Comparison of ENCODE assay signal across 24 mouse cellular contexts in genomic region chr11:53997661-53998060, GRCm38 (mm10). TPM values are rescaled to one million over a fixed set of nuclear protein-coding genes. Genes with fewer than 3 reads are reported as not detected.
DNase-seq lines count a peak whose midpoint lies in the region; ATAC-seq lines count a peak whose summit lies in the region.
"Had no signal": no experiment of that assay in that cellular context is flagged by ENCODE, and none has a peak within 500 bp of the region (broad histone marks: within the 10 kb centered on the region; RNA-seq: fewer than 3 reads in every experiment).

No protein-coding gene starts in this region.

- ATAC-seq in heart, embryonic 12.5 days (ENCODE audit: insufficient number of reproducible peaks, low FRiP score): no peak
- ATAC-seq: forebrain, embryonic 14.5 days; forebrain, postnatal 0 days; hindbrain, postnatal 0 days; inflammation-experienced regulatory T-cells, adult 6 months; Patski had no signal

- peak; percentile 37 for DNase-seq in adrenal gland, adult 2 months
- no peak for DNase-seq in adrenal gland, postnatal 10 days
- peak; percentile 82 for DNase-seq in heart, adult 11 months
- peak; percentile 78 for DNase-seq in testis, postnatal 14 days (ENCODE audit: low spot score)
- DNase-seq in testis, postnatal 10 days (ENCODE audit: low spot score): no peak
- no peak for DNase-seq in hindbrain, embryonic 10.5 days (ENCODE audit: low spot score)
- DNase-seq: B cell, adult 2 months; cerebellum, adult 18-20 months; cerebellum, adult 9-10 months; cerebellum, postnatal 14 days; forebrain, postnatal 0 days; gastrocnemius, adult 2 months; gastrocnemius, postnatal 14 days; heart, adult 18-20 months; kidney, adult 11 months; kidney, adult 8-10 months had no signal

- no peak overlapping the region for H3K27ac ChIP-seq in heart, embryonic 12.5 days (ENCODE audit: poor library complexity, severe bottlenecking)
- H3K27ac ChIP-seq in hindbrain, embryonic 10.5 days: no peak overlapping the region
- H3K27ac ChIP-seq: gastrocnemius, adult 2 months; hindbrain, embryonic 14.5 days; hindbrain, postnatal 0 days had no signal

- 56% methylated on average over 2 of the region's 2 CpGs for WGBS in heart, embryonic 12.5 days
- WGBS in hindbrain, embryonic 10.5 days: 86% methylated on average over 2 of the region's 2 CpGs

- no peak overlapping the region for H3K9ac ChIP-seq in heart, embryonic 12.5 days
- H3K9ac ChIP-seq: forebrain, postnatal 0 days; hindbrain, embryonic 14.5 days had no signal

- no peak overlapping the region for H3K4me3 ChIP-seq in heart, embryonic 12.5 days
- no peak overlapping the region for H3K4me3 ChIP-seq in hindbrain, embryonic 10.5 days
- H3K4me3 ChIP-seq: gastrocnemius, adult 2 months had no signal

- no peaks in the 10 kb centered on the region for H3K9me3 ChIP-seq in heart, embryonic 12.5 days (replicated peaks)
- H3K9me3 ChIP-seq in hindbrain, embryonic 10.5 days: no peaks in the 10 kb centered on the region
- H3K9me3 ChIP-seq: G1E had no signal

- H3K27me3 ChIP-seq in heart, embryonic 12.5 days (replicated peaks): peaks cover 14% of the 10 kb centered on the region; the same call in 1 of the 2 replicates
- no peaks in the 10 kb centered on the region for H3K27me3 ChIP-seq in hindbrain, embryonic 10.5 days (ENCODE audit: insufficient read depth, poor library complexity, severe bottlenecking)
- H3K27me3 ChIP-seq: CH12.LX, Patski had no signal

- no peaks in the 10 kb centered on the region for H3K36me3 ChIP-seq in heart, embryonic 12.5 days
- H3K36me3 ChIP-seq in hindbrain, embryonic 10.5 days: no peaks in the 10 kb centered on the region
- H3K36me3 ChIP-seq: G1E had no signal

- H3K4me2 ChIP-seq in heart, embryonic 12.5 days: no peak overlapping the region
- H3K4me2 ChIP-seq: hindbrain, embryonic 14.5 days had no signal

- H3K4me1 ChIP-seq in heart, embryonic 12.5 days (replicated peaks): no peaks in the 10 kb centered on the region
- peaks cover 4% of the 10 kb centered on the region; the same call in 1 of the 2 replicates for H3K4me1 ChIP-seq in hindbrain, embryonic 10.5 days (replicated peaks)

RNA-seq across cellular contexts. Expression of gene Slc22a21, which starts 17.5 kb away (rescaled TPM):
- total RNA-seq in adrenal gland, adult 2 months (2021): 1 to 10 TPM; 2.8 to 5.3 TPM
- 3.3 and 3.9 TPM in 2 replicates for polyA plus RNA-seq in adrenal gland, adult 2 months (2012; rRNA removed)
- total RNA-seq in adrenal gland, postnatal 10 days (2021): 1 to 10 TPM; 4.4 to 5.8 TPM
- 2.6 and 3.2 TPM in 2 replicates for polyA plus RNA-seq in heart, embryonic 12.5 days (2016; fragmentation: Nextera tagmentation; extraction: Ambion mirVana)
- polyA plus RNA-seq in hindbrain, embryonic 10.5 days (2016; fragmentation: Nextera tagmentation; extraction: Ambion mirVana): 2.0 and 2.4 TPM in 2 replicates
- total RNA-seq: CH12.LX, G1E had no signal
- polyA plus RNA-seq: G1E had no signal

RNA-seq across cellular contexts. Expression of gene Slc22a4, which starts 30.2 kb away (rescaled TPM):
- total RNA-seq in adrenal gland, adult 2 months (2021): 10 to 100 TPM in 1 of 2 experiments, 1 to 10 TPM in 1; 7.1 to 10.8 TPM
- polyA plus RNA-seq in adrenal gland, adult 2 months (2012; rRNA removed): 7.1 and 10.3 TPM in 2 replicates
- 1 to 10 TPM; 3.3 to 4.2 TPM for total RNA-seq in adrenal gland, postnatal 10 days (2021)
- polyA plus RNA-seq in heart, embryonic 12.5 days (2016; fragmentation: Nextera tagmentation; extraction: Ambion mirVana): 4.0 and 4.3 TPM in 2 replicates
- polyA plus RNA-seq in hindbrain, embryonic 10.5 days (2016; fragmentation: Nextera tagmentation; extraction: Ambion mirVana): 1.2 and 2.2 TPM in 2 replicates
- total RNA-seq: CH12.LX, G1E had no signal
- polyA plus RNA-seq: G1E had no signal

Comparison
In these comparisons a context has a peak if more than half of its experiments do, and no peak if none do; other contexts are left out.
1. DNase-seq: peak in adrenal gland, adult 2 months (single experiment), heart, adult 11 months (single experiment) and testis, postnatal 14 days (single experiment); none in adrenal gland, postnatal 10 days (single experiment), testis, postnatal 10 days (single experiment) and hindbrain, embryonic 10.5 days (single experiment).